Mouse (Mus musculus): ENCODE data around the gene Supt20. TPM values are rescaled to one million over a fixed set of nuclear protein-coding genes. Genes with fewer than 3 reads are reported as not detected.
"Not testable (repeated sequence)": the region's sequence is repeated elsewhere in the genome, so short reads cannot be mapped to it uniquely, and the experiment has no call there.

Supt20 gene
- total RNA-seq, 2 experiments from 2014 or later: 9.5 to 13.3 TPM

DNA sequence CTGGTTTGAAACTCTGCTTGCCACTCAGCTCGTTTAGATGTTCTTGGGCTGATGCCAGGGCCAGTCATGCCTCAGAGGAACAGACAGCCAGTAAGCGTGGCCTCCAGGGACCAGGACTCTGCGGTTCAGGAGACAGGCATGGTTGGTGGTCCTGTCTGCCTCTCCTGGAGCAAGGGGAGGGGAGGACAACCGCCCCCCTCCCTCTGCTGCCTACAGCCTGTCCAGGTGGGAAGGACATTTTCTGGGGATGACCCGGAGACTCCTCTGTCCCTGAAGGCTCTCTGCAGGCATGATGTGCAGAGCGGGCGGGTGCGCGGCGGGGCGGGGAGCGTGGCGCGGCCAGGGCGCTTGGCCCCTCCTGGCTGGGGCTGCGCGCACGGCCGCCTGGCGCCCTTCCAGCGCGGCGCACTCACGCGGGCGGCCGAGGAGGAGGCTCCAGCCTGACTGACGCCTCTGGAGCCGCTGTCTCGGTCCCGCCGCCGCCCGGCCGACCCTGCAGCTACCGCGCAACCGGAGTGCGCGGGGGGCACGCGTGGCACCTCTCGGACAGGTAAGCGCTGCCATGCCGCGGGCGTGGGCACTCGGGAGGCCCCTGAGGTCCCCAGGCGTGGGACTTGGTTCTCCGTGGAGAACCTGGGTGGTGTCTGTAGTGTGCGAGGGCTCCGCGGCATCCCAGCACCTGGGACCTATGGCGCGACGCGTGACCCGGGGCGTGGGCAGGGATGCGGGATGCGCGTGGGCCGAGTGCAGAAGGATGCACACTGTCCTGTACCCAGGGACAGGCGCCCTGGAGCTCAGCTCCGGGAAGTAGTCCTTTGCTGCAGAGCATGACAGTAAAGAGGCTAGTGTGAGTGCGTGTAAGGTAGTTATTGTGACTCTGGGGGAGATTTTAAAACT, 62.8 kb downstream of the Supt20 start, which contains the start of gene Smad9:
Smad9 (plus strand) TSS at position 438 of the 897 bp plus-strand sequence.
- DNase-seq (ENCODE audit: low spot score): peak; percentile 23

DNA sequence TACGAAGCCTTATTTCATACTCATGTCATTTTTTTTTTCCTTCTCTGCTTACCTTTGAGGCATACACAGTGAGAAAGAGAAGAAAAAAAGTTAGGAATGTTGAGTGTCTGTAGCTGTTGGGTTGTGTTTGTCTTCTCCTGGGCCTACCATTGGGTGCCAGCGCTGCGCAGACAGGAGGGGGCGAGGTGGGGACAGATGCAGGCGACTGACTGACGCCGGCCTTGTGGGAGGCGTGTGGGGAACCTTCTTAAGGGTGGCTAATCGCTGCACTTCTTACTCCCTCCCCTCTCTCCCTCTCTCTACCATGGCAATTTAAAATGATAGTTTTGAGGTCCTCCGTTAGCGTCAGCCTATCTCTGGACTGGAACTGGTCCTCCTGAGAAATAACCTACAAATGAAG, 63.5 kb downstream of the Supt20 start:
- no peak for DNase-seq (ENCODE audit: low spot score)

DNA sequence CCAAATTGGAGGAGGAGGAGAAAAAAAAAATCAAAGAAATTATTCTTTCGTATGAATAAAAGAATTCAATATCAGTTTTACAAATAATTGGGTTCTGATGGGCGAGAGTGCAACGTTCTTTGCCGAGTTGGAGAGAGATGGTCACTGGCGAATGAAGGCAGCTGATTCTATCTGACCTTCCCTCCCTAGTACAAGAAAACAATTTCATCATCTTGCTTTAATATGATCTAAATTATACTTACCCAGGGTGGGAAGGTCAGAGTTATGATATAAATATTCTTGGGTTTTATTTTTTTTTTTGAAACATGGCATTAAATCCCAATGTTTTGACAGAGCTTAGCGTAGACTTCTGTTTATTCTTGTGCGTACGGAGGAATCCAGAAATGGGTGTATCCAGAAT, 64.8 kb downstream of the Supt20 start:
- no peak for DNase-seq (ENCODE audit: low spot score)

DNA sequence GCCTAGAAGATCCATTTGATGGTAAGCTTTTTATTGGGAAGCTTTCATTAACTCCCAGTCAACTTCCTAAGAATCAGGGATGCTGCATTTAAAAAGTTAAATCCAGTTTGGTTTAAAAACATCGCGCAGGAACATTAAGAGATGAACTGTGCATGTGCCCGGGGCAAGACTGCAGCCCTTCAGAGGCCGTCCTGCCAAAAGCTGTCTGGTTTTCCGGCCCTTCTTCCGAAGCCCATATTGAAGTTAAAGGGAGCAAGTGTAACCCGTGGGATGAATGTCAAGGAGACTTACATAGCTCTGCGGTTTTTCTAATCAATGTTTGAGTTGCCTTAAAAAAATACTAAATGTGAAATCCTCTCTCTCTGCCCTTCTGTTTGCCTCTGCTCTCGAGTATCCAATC, 66.6 kb downstream of the Supt20 start:
- no peak for DNase-seq (ENCODE audit: low spot score)

DNA sequence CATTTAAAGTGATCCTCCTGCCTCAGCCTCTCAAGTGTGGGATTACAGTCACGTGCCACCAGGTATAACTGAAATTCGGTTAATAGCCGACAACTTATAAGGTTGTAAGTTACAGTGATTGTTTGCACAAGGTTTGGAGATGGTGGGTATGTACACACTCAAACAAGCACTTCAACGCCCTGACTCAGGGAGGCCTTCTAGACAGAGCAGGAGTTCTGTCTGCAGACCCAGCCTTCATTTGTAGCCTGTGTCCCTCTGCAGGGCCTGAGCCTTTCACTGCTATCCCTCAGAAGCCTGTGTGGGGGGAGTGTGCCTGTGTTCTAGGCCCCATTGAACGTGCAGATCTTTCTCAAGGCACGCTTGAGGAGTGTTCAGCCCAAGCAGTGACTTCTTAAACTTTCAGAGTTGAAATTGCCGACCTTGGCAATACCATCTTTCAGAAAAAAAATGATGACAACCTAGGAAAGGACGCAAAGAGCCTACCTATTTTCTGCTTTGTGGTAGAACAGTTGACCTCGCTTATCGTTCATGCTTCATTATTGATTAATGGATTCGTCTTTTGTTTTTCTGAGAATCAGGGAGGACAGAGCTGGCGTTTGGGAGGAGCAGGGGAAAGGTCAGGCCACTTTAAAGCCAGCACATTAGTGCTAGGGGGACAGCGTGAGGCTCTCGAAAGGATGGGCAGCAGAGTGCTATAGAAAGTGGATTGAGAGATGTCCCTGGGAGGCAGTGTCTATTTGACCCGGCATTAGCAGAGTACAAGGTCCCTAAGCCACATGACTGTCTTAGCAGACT, 67.9 kb downstream of the Supt20 start:
- DNase-seq (ENCODE audit: low spot score): no peak

DNA sequence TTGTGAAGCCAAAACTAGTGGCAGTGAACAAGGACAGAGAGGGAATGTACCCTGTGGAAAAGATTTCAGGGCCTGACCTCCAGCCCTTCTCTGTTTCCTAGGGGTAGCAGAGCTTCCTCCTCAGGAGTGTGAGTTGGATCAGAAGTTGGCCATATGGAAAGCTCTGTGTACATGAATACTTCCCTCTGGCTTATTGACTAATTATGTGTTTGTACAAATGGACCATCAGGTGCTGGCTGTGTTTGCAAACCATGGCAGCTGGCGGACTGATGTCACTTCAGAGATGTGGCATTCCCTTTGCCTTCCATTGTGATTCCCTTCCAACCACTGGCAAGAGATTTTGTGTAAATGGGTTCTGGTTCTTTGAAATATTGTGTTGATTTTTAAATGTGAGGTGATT, 68.7 kb downstream of the Supt20 start:
- no peak for DNase-seq (ENCODE audit: low spot score)

DNA sequence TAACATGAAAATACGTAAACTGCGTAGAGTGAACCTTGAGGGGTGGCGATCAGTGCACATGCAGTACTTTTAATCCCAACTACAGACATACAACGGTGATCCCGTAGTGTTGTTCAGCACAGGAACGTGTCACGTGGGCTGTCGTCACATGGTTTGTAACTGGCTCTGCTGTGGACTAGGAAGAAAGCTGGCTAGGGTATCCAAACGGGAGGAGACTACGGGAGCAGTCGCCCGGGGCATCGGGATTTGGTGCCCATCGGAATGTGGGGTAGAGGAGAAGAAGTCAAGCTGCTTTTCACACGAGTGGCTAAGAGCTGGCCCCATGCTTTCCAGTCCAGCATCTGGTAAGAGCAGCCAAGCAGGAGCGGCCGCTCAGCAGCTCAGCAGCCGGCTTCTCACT, 71.8 kb downstream of the Supt20 start:
- peak; percentile 24 for DNase-seq (ENCODE audit: low spot score)

DNA sequence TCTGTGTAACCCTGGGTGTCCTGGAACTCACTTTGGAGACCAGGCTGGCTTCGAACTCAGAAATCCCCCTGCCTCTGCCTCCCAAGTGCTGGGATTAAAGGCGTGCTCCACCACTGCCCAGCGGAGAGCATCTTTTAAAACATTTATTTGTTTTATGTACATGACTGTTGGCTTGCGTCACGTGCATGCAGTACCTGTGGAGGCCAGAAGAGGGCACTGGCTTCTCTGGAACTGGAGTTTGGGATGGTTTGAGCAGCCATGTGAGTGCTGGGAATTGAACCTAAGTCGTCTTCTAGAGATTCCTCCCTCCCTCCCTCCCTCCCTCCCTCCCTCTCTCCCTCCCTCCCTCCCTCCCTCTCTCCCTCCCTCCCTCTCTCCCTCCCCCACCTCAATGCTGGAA, 72.9 kb downstream of the Supt20 start:
- DNase-seq (ENCODE audit: low spot score): not testable (repeated sequence)

DNA sequence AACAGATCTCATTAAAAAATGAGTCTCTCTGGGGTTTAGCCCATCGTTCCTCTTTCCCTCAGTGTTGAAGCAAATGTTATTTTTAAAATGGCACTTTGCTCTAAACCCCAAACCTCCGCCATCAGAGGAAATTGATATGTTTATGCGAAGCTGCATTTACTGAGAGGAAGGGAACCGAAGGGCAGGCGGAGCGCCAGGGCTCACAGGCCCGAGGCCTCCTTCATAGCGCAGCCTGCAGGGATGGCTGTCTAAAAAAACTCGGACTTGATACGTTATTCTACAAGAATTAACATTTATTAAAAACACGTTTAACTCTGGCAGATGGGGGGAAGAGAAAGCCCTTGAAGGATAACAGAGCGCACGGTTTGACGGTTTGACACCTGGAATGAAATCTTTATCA, 73.4 kb downstream of the Supt20 start:
- DNase-seq (ENCODE audit: low spot score): no peak

DNA sequence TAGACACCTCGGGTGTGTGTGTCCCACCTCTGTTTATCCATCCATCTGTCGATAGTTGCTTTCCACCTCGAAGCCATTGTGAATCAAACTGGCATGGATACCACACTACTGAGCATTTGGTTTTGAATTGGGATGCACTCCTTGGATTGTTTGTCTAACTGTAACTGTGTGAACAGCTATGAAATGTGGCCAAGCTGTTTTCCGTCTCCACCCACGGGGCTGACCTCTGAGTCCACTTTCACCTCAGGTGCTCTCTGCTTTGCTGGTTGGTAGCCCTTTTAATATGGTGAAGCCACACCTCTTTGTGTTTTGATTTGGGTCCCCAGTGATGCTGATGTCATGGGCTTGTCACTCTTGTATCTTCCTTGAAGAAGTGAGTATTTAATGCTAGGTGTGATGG, 74.2 kb downstream of the Supt20 start:
- DNase-seq (ENCODE audit: low spot score): no peak

DNA sequence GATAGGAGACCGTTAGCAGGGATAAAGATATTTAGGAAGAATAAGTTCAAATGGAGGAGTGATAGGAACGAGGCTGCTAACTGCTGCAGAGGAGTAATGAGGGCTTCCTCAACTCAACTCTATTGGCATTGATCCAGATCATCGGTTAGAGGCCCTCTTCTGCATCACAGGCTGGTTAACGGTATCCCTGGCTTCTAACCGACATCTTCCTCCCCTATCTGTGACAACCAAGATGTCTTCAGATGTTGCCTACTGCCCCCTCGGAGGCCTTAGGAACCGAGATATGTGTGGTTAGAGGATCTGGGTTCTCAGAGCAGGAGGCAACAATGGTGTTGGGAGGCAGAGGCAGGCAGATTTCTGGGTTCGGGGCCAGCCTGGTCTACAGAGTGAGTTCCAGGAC, 76.0 kb downstream of the Supt20 start:
- DNase-seq (ENCODE audit: low spot score): no peak

DNA sequence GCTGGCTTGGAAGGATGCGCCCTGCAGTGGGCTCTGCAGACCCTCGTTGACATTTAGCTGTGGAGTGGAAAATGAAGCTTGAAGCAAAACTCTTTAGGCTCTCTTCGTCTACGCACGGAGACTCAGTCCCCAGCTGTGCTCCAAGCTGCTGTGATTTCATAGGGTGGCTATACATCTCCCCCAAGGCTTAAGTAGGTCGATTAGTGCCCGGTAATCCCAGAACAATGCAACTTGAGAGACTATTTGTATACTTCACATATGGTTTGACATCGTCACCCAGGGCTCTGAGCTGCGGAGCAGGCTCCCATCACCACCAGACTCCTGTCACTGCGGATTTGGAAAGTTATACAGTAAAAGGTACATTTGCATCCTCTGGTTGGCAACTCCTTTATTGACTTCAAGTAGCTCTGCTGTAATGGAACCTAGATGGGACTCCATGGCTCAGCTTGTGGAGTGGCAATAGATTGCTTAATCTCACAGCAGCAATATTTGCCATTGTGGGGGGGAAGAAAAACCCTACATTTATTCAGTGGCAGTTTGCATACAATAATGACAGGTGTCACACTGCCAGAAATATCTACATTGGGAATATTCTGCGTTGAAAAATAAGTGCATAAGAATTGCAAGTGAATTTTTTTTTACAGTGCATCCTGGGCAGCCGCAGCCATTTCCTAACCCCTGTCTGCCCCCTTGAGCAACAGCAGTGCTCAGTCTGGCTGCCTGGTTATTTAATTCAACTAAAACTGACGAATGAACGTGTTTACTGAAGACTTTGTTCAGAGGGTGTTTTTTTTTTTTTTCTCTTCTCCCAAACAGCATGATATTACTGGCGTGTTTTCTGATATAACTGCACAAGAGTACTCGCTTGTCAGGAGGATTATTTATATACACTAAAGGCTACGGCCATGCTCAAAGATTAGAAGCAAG, 77.0 kb downstream of the Supt20 start:
- DNase-seq (ENCODE audit: low spot score): no peak

DNA sequence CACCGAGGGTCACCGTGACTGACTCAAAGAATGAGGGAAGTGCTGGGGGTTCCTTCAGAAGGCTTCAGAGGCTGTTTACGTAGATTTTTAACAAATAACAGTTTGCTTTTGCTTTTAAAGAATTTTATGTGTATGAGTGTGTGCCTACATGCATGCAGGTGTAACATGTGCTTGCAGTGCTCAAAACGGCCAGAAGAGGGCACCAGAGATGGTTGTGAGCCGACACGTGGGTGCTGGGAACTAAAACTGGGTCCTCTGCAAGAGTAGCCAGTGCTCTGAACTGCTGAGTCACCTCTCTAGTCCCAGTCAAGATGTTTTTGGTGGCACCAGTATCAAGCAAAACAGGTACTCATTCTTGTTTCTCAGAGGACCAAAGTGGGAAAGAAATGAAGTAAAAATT, 81.0 kb downstream of the Supt20 start:
- DNase-seq (ENCODE audit: low spot score): no peak

DNA sequence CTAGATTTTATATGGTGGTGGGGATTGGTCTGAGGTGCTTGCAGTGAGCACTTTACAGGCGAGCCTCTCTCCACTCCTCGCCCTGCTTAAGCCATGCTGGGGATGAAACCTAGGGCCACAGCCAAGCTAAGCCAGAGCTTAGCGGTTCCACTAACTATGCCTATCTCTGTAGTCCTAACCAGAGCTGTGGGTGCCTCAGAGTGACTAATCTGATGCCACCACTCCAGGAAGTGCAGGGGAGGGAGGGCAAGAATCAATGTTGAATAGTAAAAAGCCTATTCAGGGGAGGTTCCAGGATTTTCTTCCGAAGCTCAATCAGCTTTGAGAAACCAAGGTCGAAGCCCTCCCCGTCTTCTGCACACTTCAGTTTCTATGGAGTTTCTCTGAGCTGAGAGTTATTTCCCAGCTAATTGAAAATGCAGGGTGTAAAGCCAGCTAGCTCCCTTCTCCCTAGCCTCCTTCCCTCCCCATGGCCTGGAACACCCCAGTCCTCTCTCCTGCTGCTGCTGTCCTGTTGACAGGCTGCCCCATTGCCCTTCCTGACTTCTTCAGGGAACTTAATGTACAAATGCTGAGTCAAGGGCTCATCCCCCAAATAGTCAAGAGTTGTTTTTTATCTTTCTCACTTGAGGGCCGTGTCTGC, 83.5 kb downstream of the Supt20 start:
- no peak for DNase-seq (ENCODE audit: low spot score)

Other genes starting within 250 kb of the Supt20 start
- gene Gm21958, start 21.5 kb downstream of the Supt20 start, total RNA-seq (2021): not detected
- gene Exosc8, start 42.6 kb downstream of the Supt20 start, total RNA-seq (2021): 10 to 100 TPM; 10.2 to 10.9 TPM
- gene Alg5, start 42.7 kb downstream of the Supt20 start, total RNA-seq (2021): 1 to 10 TPM; 6.5 to 7.6 TPM
- gene Smad9, start 62.8 kb downstream of the Supt20 start, total RNA-seq (2021): under 1 TPM; 0.18 to 0.28 TPM
- gene Rfxap, start 115.0 kb downstream of the Supt20 start, total RNA-seq (2021): 10 to 100 TPM; 24.1 to 26.6 TPM
- not detected for gene Sertm1, start 223.1 kb downstream of the Supt20 start, total RNA-seq (2021)